Mouse (Mus musculus) gastrocnemius, postnatal 36 days (tissue): ENCODE measurements around the gene Ptma. TPM values are rescaled to one million over a fixed set of nuclear protein-coding genes. Genes with fewer than 3 reads are reported as not detected.
A peak's percentile ranks its signal among the peaks of the same experiment; 100 is the strongest.
"Not testable (repeated sequence)": the region's sequence is repeated elsewhere in the genome, so short reads cannot be mapped to it uniquely, and the experiment has no call there.

ENCODE experiments used
- DNase-seq, 2 experiments: peaks; one replicate each; pipeline ENCODE4 v3.0.0; 2022
- intact Hi-C: fragments of 180-260 bp; cut with DNase I; formaldehyde crosslinking; loops from one replicate; pipeline ENCODE4 v1.15.1; 2025
- long read RNA-seq, 2 experiments: library from polyadenylated mRNA; stranded (forward); transcript quantifications; one replicate each; pipeline ENCODE4 v2.0.0; 2021
- total RNA-seq, 2 experiments: library from RNA; stranded (reverse); gene quantifications; 2 replicates each; pipeline ENCODE4 v1.2.3; 2021

The Ptma gene
- total RNA-seq, result 10 to 100 TPM; 74.6 to 88.0 TPM
- long read RNA-seq, experiment 1, transcript Ptma-201 (5 exons, 1,216 nt), result major isoform, 35 of 44 reads
- long read RNA-seq, experiment 1, partial matches to known transcripts, result 3 of 44 reads
- long read RNA-seq, experiment 1, other reads (novel, unspliced or antisense), result 6 of 44 reads
- long read RNA-seq, experiment 2, transcript Ptma-201 (5 exons, 1,216 nt), result major isoform, 51 of 67 reads
- long read RNA-seq, experiment 2, partial matches to known transcripts, result 7 of 67 reads
- long read RNA-seq, experiment 2, other reads (novel, unspliced or antisense), result 8 of 67 reads

DNA sequence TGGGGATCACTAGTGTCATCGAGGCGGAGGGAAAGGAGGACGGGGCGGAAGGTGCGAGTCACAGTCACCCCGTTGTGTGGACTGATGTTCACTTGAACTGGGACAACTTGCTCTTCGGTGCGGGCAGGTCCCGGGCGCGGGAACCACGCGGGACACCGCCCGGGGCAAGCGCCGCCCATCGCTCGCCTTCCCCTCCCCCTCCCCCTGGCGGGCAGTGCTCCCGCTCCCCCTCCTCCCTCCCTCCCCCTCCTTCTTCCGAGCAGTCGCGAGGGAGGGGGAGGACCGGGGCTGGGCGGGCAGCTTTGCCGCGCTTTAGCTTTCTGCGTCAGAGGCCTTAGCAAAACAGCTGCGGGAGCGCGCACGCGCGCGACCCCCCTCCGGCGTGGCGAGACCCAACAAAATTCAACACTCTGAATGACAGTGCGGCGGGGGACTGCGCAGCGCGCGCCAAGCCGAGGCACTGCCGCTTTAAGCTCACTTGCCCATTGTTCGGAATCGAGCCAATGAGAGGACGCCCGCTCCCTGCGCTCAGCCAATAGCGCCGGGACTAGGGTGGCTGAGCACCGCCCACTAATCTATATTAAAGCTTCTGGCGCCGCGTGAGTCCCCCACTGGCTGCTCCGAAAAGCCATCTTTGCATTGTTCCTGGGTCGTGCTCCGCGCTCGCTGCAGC lies at the start of gene Ptma:
Gene Ptma (plus strand): TSS at position 611 of the 673 bp plus-strand sequence.
- peak; percentile 96 for DNase-seq
- intact Hi-C loops, result no loop called here

DNA sequence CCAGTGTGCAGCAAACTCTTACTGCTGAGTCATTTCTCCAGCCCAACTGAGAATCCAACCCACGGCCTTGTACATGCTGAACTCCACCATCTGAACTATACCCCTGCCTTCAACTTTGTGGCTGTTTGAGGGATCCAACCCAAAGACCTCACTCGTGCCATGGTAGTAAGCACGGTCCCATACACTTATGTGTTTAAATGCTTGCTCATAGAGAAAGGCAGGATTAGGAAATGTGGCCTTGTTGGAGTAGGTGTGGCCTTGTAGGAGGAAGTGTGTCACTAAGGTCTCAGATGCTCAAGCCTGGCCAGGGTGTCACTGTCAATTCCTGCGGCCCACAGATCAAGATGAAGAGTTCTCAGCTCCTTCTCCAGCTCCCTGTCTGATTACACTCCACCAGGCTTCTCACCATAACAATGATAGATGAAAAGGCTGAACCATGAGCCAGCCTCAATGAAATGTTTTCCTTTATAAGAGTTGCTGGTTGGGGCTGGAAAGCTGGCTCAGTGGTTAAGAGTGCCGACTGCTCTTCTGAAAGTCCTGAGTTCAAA lies 48.7 kb upstream of the Ptma start:
- DNase-seq, result no peak
- intact Hi-C loops, result no loop called here

DNA sequence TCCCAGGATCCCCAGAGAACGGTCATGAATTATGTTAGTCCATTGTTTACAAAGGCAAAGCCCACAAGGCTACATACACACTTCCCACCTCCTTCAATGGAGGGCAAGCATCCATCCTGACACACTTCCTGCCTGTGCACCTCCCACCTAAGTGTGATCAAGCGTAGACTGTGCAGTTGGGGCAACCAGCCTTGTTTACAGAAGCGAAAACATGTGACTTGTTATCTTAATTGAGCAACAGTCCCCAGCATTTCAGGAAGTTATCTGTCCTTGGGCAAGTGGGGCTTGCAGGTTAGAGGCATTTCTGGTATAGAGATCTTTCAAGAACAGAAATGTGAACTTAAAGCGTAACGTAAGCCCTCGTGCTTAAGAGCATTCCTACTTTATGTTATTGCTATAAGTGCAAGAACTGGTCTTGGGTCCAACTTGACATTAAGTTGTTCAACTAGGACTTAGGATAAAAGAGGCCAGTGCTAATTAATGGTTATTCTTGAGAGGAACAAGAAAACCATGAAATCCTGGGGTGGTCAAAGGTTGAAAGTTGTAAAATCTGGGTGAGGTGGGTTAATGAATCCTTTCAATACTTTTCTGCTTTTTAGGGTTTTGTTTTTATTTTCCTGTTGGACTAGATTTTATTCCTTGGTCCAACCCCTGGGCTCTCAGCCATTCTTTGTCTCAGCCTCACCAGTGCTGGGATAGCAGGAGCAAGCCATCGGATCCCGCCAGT lies 47.3 kb upstream of the Ptma start:
- DNase-seq, result no peak
- intact Hi-C loops, result no loop called here

DNA sequence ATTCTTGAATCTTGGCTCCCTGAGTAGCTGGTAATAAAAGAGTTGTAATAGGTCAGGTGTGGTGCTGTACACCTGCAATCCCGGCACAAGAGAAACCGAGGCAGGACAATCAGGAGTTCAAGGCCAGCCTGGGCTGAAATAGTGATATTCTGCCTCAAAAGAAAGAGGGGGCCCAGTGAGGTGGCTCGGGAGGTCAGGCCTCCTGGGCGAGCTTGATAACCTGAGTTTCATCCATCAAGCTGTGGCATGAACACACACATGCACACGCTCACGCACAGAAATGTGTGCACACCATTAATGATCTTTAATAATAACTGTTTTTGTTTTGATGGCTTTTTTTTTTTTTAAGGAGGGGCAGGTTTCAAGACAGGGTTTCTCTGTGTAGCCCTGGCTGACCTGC lies 46.2 kb upstream of the Ptma start:
- no peak for DNase-seq
- intact Hi-C loops, result no loop called here

- intact Hi-C loops, result no loop called here
- DNase-seq, result no peak
Observed at GRCm38 (mm10) chr1:86480735-86481447, 45.6 kb upstream of the Ptma start.

DNA sequence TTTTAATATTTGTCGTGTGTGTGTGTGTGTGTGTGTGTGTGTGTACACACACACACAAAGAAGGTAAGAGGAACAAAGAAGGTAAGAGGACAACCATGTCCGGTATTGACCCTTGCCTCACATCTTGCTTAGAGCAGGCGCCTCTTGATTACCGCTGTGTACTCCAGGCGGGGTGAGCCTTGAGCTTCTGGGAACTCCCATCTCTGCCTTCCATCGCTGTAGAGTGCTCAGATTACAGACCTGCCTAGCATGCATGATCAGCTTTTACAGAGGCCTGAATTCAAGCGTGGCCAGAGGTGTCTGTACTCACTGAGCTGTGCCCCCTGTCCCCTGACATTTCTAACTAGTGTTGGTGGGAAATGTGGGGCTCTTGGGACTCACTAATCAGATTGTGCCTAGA lies 45.1 kb upstream of the Ptma start:
- intact Hi-C loops, result no loop called here
- DNase-seq, result no peak

DNA sequence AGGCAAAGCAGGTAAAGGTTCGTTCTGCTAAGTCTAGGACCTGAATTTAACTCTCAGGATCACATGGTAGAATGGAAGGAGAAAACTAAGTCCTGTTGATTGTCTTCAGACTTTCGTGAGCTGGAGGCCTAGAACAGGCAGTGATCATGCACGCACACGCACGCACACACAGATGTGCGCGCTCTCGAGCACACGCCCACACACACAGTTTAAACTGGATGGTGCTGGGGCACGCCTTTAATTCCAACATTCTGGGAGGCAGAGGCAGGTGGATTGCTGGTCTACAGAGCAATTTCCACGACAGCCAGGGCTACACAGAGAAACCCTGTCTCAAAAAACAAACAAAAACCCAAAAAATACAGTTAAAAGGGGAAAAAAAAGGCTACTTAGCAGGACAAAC lies 44.2 kb upstream of the Ptma start:
- DNase-seq, result no peak
- intact Hi-C loops, result no loop called here

DNA sequence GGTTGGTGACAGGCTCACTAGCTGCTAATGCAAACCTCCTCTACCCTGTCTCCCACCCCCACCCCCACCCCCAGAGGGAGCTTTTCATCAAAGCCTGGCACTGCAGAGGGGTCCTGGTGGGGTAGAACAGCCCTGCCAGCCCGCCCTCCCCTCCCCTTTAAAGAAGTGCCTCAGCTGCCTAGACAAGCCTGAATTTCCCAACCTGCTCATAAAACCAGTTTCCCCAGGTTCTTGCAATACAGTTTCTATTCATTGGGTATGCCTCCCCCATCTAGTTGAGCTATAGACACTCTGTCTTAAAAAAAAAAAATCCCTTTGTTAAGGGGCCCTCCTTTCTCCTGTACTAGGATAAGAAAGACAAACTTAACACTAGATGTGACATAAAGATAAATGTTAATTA lies 43.8 kb upstream of the Ptma start:
- DNase-seq, result no peak
- intact Hi-C loops, result no loop called here

GRCm38 (mm10) chr1:86485346-86485745 lies 41.2 kb upstream of the Ptma start:
- intact Hi-C loops, result no loop called here
- no peak for DNase-seq

- intact Hi-C loops, result loop anchor here (2.0 kb wide), 1 partner anchor 13 kb away; no protein-coding TSS in a partner anchor
- DNase-seq, result not testable (repeated sequence)
Observed at GRCm38 (mm10) chr1:86485858-86486257, 40.7 kb upstream of the Ptma start.

- intact Hi-C loops, result loop anchor here (1.0 to 2.0 kb wide), 2 partner anchors 14 to 39 kb away; no protein-coding TSS in a partner anchor
- no peak for DNase-seq
Observed at GRCm38 (mm10) chr1:86486703-86487294, 39.7 kb upstream of the Ptma start.

DNA sequence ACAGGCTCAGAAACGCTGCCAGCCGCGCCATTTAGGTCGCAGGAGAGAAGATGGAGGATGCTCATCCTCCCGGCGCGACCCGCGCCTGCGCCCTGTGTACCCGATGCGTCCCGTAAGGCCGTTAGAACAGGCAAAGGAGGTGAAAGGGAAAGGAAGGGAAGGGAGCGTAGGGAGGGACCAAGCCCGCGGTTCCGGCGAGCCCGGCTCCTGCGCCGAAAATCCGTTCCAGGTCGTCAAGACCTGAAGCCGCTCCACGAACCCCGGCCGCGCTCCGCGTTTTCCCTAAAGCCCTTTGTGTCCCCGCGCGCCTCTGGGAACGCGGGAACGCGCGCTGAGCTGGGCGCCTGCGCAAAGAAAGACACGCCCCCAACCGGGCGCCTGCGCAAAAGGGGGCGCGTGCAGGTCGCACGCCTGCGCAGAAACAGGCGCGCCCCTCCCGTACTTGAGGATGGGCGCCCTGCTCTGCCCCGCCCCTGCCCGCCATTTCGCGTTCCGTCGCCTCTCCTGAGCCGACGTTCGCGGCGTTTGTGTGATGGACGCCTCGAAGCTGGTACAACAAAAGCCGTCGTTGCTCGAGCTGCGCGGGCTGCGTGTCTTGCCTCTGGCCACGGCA lies 39.1 kb upstream of the Ptma start:
- intact Hi-C loops, result loop anchor here (1.0 to 2.0 kb wide), 2 partner anchors 15 to 38 kb away; no protein-coding TSS in a partner anchor
- DNase-seq, result peak; percentile 98 to 100

GRCm38 (mm10) chr1:86487908-86488314 lies 38.6 kb upstream of the Ptma start:
- DNase-seq, result no peak
- intact Hi-C loops, result loop anchor here (1.0 to 2.0 kb wide), 2 partner anchors 15 to 37 kb away; no protein-coding TSS in a partner anchor

GRCm38 (mm10) chr1:86488326-86488725 lies 38.2 kb upstream of the Ptma start:
- DNase-seq, result no peak
- intact Hi-C loops, result no loop called here

- DNase-seq, result no peak
- intact Hi-C loops, result no loop called here
Observed at GRCm38 (mm10) chr1:86488774-86489173, 37.8 kb upstream of the Ptma start.

GRCm38 (mm10) chr1:86489901-86490300 lies 36.6 kb upstream of the Ptma start:
- no peak for DNase-seq
- intact Hi-C loops, result no loop called here

DNA sequence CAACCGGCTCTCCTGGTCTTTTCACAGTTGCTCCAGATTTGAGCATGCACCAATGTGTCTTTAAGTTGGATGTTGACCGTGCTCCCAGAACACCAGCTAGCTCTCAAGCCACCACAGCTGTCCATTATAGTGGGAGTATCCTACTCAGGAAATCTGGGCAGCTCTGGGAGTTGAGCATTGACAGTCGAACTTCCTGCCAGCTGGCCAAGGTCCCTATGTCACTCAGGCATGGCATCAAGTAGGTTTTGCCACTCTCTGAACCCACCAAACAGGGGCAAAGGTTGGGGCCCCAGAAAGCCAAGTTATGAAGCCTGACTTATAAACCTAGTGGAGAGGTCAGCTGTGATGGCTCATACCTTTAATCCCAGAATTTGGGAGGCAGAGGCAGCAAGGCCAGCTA lies 35.8 kb upstream of the Ptma start:
- intact Hi-C loops, result no loop called here
- DNase-seq, result no peak

DNA sequence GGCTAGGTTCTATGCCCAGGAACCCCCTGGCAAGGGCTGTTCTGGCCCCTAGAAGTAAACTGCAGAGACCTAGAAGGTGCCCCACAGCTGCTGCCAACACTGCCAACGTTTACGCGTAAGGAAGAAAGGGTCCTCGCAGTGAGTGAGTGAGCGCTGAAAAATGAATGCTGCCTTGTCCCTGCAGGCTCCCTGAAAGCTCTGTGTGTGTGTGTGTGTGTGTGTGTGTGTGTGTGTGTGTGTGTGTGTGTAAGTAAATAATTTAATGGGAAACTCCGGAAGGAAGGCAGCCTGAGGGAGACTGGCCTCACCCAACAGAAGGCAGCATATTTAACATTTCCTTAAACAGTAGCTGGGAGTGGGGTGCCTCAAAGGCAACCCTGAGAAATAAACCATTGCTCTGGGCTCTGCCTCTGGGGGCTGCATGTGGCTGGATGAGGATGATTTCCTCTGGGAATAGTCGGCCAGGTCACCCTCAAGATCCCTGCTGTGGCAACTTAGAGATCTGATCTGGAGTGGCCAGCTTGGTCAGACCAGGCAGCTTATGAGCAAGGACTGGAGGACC lies 34.9 kb upstream of the Ptma start:
- DNase-seq, result no peak
- intact Hi-C loops, result no loop called here
